Mouse (Mus musculus): ENCODE measurements around the gene Klra4. TPM values are rescaled to one million over a fixed set of nuclear protein-coding genes. Genes with fewer than 3 reads are reported as not detected.
"Not testable (repeated sequence)": the region's sequence is repeated elsewhere in the genome, so short reads cannot be mapped to it uniquely, and the experiment has no call there.

Gene Klra4
- 0.17 TPM in 1 of 2 replicates, not detected in the other for polyA plus RNA-seq (2014; fragmentation: Nextera tagmentation; extraction: Ambion mirVana)

- DNase-seq (ENCODE audit: low spot score); ATAC-seq (ENCODE audit: low read depth); H3K4me3 ChIP-seq (ENCODE audit: low read depth, low read length); H3K4me1 ChIP-seq (ENCODE audit: control insufficient read depth, insufficient read depth, low read length); H3K9ac ChIP-seq (ENCODE audit: low read depth, low read length); H3K36me3 ChIP-seq (ENCODE audit: control insufficient read depth, insufficient read depth, low read length); H3K27ac ChIP-seq (replicated peaks; ENCODE audit: low read depth, low read length); H3K27me3 ChIP-seq (replicated peaks; ENCODE audit: control insufficient read depth, insufficient read depth, low read length); H3K4me2 ChIP-seq (ENCODE audit: low read depth, low read length); H3K9me3 ChIP-seq (ENCODE audit: control insufficient read depth, low read length): not testable (repeated sequence)
- WGBS = 62% methylated on average over 1 of the region's 1 CpGs
Observed at GRCm38 (mm10) chr6:130067171-130067570, at the start of gene Klra4. TSS of gene Klra4 (minus strand) at chr6:130067271.

GRCm38 (mm10) chr6:130110485-130110884 lies 43.4 kb upstream of the Klra4 start:
- no peaks in the 10 kb centered on the region for H3K27me3 ChIP-seq (replicated peaks; ENCODE audit: control insufficient read depth, insufficient read depth, low read length)
- ATAC-seq (ENCODE audit: low read depth) (no peak), DNase-seq (ENCODE audit: low spot score) (no peak)
- no peak overlapping the region for H3K9ac ChIP-seq (ENCODE audit: low read depth, low read length)
- no peaks in the 10 kb centered on the region for H3K4me1 ChIP-seq (ENCODE audit: control insufficient read depth, insufficient read depth, low read length)
- H3K9me3 ChIP-seq (ENCODE audit: control insufficient read depth, low read length) = peaks cover 5% of the 10 kb centered on the region; the same call in 1 of the 2 replicates
- 89% methylated on average over 1 of the region's 1 CpGs for WGBS
- no peak overlapping the region for H3K4me3 ChIP-seq (ENCODE audit: low read depth, low read length)
- H3K27ac ChIP-seq (replicated peaks; ENCODE audit: low read depth, low read length) = no peak overlapping the region
- H3K36me3 ChIP-seq (ENCODE audit: control insufficient read depth, insufficient read depth, low read length) = no peaks in the 10 kb centered on the region
- H3K4me2 ChIP-seq (ENCODE audit: low read depth, low read length) = no peak overlapping the region

- not testable (repeated sequence) for H3K4me2 ChIP-seq (ENCODE audit: low read depth, low read length); H3K27ac ChIP-seq (replicated peaks; ENCODE audit: low read depth, low read length); ATAC-seq (ENCODE audit: low read depth); H3K4me3 ChIP-seq (ENCODE audit: low read depth, low read length); H3K27me3 ChIP-seq (replicated peaks; ENCODE audit: control insufficient read depth, insufficient read depth, low read length); H3K36me3 ChIP-seq (ENCODE audit: control insufficient read depth, insufficient read depth, low read length); H3K9me3 ChIP-seq (ENCODE audit: control insufficient read depth, low read length); H3K4me1 ChIP-seq (ENCODE audit: control insufficient read depth, insufficient read depth, low read length); DNase-seq (ENCODE audit: low spot score); H3K9ac ChIP-seq (ENCODE audit: low read depth, low read length)
- 83% methylated on average over 3 of the region's 3 CpGs for WGBS
Observed at GRCm38 (mm10) chr6:130102743-130103142, 35.7 kb upstream of the Klra4 start.

GRCm38 (mm10) chr6:130092336-130092948 lies 25.4 kb upstream of the Klra4 start:
- H3K9ac ChIP-seq (ENCODE audit: low read depth, low read length) = no peak overlapping the region
- WGBS = 77% methylated on average over 5 of the region's 5 CpGs
- no peak overlapping the region for H3K4me2 ChIP-seq (ENCODE audit: low read depth, low read length)
- H3K27me3 ChIP-seq (replicated peaks; ENCODE audit: control insufficient read depth, insufficient read depth, low read length) = no peaks in the 10 kb centered on the region
- no peak for ATAC-seq (ENCODE audit: low read depth)
- no peak overlapping the region for H3K27ac ChIP-seq (replicated peaks; ENCODE audit: low read depth, low read length)
- H3K4me1 ChIP-seq (ENCODE audit: control insufficient read depth, insufficient read depth, low read length) = no peaks in the 10 kb centered on the region
- no peak overlapping the region for H3K4me3 ChIP-seq (ENCODE audit: low read depth, low read length)
- no peak for DNase-seq (ENCODE audit: low spot score)
- 0 out of 2 replicates have a peak, but pooled peaks cover 3% of the 10 kb centered on the region for H3K9me3 ChIP-seq (ENCODE audit: control insufficient read depth, low read length)
- H3K36me3 ChIP-seq (ENCODE audit: control insufficient read depth, insufficient read depth, low read length) = no peaks in the 10 kb centered on the region

- H3K27ac ChIP-seq (replicated peaks; ENCODE audit: low read depth, low read length) = no peak overlapping the region
- ATAC-seq (ENCODE audit: low read depth) = no peak
- no peaks in the 10 kb centered on the region for H3K36me3 ChIP-seq (ENCODE audit: control insufficient read depth, insufficient read depth, low read length)
- H3K9me3 ChIP-seq (ENCODE audit: control insufficient read depth, low read length) = 0 out of 2 replicates have a peak, but pooled peaks cover 3% of the 10 kb centered on the region
- no peak for DNase-seq (ENCODE audit: low spot score)
- H3K9ac ChIP-seq (ENCODE audit: low read depth, low read length) = no peak overlapping the region
- WGBS = 76% methylated on average over 5 of the region's 5 CpGs
- no peaks in the 10 kb centered on the region for H3K4me1 ChIP-seq (ENCODE audit: control insufficient read depth, insufficient read depth, low read length)
- H3K27me3 ChIP-seq (replicated peaks; ENCODE audit: control insufficient read depth, insufficient read depth, low read length) = no peaks in the 10 kb centered on the region
- no peak overlapping the region for H3K4me3 ChIP-seq (ENCODE audit: low read depth, low read length)
- H3K4me2 ChIP-seq (ENCODE audit: low read depth, low read length) = no peak overlapping the region
Observed at GRCm38 (mm10) chr6:130065196-130065595, 1.9 kb downstream of the Klra4 start.

- H3K27ac ChIP-seq (replicated peaks; ENCODE audit: low read depth, low read length); H3K4me1 ChIP-seq (ENCODE audit: control insufficient read depth, insufficient read depth, low read length); DNase-seq (ENCODE audit: low spot score); H3K27me3 ChIP-seq (replicated peaks; ENCODE audit: control insufficient read depth, insufficient read depth, low read length); H3K9me3 ChIP-seq (ENCODE audit: control insufficient read depth, low read length); H3K9ac ChIP-seq (ENCODE audit: low read depth, low read length); H3K4me3 ChIP-seq (ENCODE audit: low read depth, low read length); H3K36me3 ChIP-seq (ENCODE audit: control insufficient read depth, insufficient read depth, low read length); H3K4me2 ChIP-seq (ENCODE audit: low read depth, low read length); ATAC-seq (ENCODE audit: low read depth): not testable (repeated sequence)
- 50% methylated on average over 4 of the region's 4 CpGs for WGBS
Observed at GRCm38 (mm10) chr6:130035146-130035545, 31.9 kb downstream of the Klra4 start.

GRCm38 (mm10) chr6:130031493-130032089 lies 35.5 kb downstream of the Klra4 start:
- not testable (repeated sequence) for H3K4me2 ChIP-seq (ENCODE audit: low read depth, low read length); H3K4me3 ChIP-seq (ENCODE audit: low read depth, low read length); ATAC-seq (ENCODE audit: low read depth); H3K9me3 ChIP-seq (ENCODE audit: control insufficient read depth, low read length); H3K4me1 ChIP-seq (ENCODE audit: control insufficient read depth, insufficient read depth, low read length); H3K27ac ChIP-seq (replicated peaks; ENCODE audit: low read depth, low read length); H3K27me3 ChIP-seq (replicated peaks; ENCODE audit: control insufficient read depth, insufficient read depth, low read length); DNase-seq (ENCODE audit: low spot score); H3K9ac ChIP-seq (ENCODE audit: low read depth, low read length); H3K36me3 ChIP-seq (ENCODE audit: control insufficient read depth, insufficient read depth, low read length)

- Histone ChIP-seq H3K9me3 (ENCODE audit: control insufficient read depth, low read length) (peaks cover 4% of the 10 kb centered on the region; the same call in 1 of the 2 replicates), H3K27ac (replicated peaks; ENCODE audit: low read depth, low read length) (no peak within 1 kb of the TSS), H3K4me1 (ENCODE audit: control insufficient read depth, insufficient read depth, low read length) (no peaks in the 10 kb centered on the region), H3K36me3 (ENCODE audit: control insufficient read depth, insufficient read depth, low read length) (no peaks in the 10 kb centered on the region), H3K4me3 (ENCODE audit: low read depth, low read length) (no peak within 1 kb of the TSS), H3K9ac (ENCODE audit: low read depth, low read length) (no peak within 1 kb of the TSS), H3K27me3 (replicated peaks; ENCODE audit: control insufficient read depth, insufficient read depth, low read length) (no peaks in the 10 kb centered on the region), H3K4me2 (ENCODE audit: low read depth, low read length) (no peak within 1 kb of the TSS)
- ATAC-seq (ENCODE audit: low read depth) = no peak
- 72% methylated on average over 4 of the region's 4 CpGs for whole genome bisulfite sequencing
- no peak for DNase-seq (ENCODE audit: low spot score)
Observed at GRCm38 (mm10) chr6:130026854-130027253, 40.2 kb downstream of the Klra4 start, which contains the start of gene Klra6. TSS of gene Klra6 (minus strand) at chr6:130026954.
